Mouse (Mus musculus) hindbrain, embryonic 16.5 days (tissue): ENCODE data around the gene Smarcb1. TPM values are rescaled to one million over a fixed set of nuclear protein-coding genes. Genes with fewer than 3 reads are reported as not detected.

Experiments
- polyA plus RNA-seq: library from polyadenylated mRNA; unstranded; fragments of >200 nt; fragmentation: Nextera tagmentation; extraction: Ambion mirVana; gene quantifications from 2 replicates; pipeline ENCODE4 v1.2.1, GENCODE M21; 2015

The Smarcb1 gene
- polyA plus RNA-seq, 1 experiment from 2014 or later, result 252 TPM

Other genes starting within 250 kb of the Smarcb1 start
- 30.9 and 35.5 TPM in 2 replicates for gene Cabin1, start 157.3 kb downstream of the Smarcb1 start, polyA plus RNA-seq
- gene Ddt, start 148.2 kb downstream of the Smarcb1 start, polyA plus RNA-seq, result 73.5 and 89.1 TPM in 2 replicates
- gene Gm20441, start 140.7 kb downstream of the Smarcb1 start, polyA plus RNA-seq, result 0.50 TPM in 1 of 2 replicates, not detected in the other
- gene Gstt3, start 140.2 kb downstream of the Smarcb1 start, polyA plus RNA-seq, result 1.4 and 1.5 TPM in 2 replicates
- 18.8 and 21.9 TPM in 2 replicates for gene Gstt1, start 123.0 kb downstream of the Smarcb1 start, polyA plus RNA-seq
- not detected in 2 replicates for gene Gstt4, start 99.1 kb downstream of the Smarcb1 start, polyA plus RNA-seq
- gene Gstt2, start 84.2 kb downstream of the Smarcb1 start, polyA plus RNA-seq, result 7.9 and 8.5 TPM in 2 replicates
- 1,592 and 1,680 TPM in 2 replicates for gene Mif, start 61.4 kb downstream of the Smarcb1 start, polyA plus RNA-seq
- 0.64 and 1.9 TPM in 2 replicates for gene Derl3, start 28.2 kb downstream of the Smarcb1 start, polyA plus RNA-seq
- gene Chchd10, start 11.5 kb upstream of the Smarcb1 start, polyA plus RNA-seq, result 167 and 218 TPM in 2 replicates
- 13.6 and 16.6 TPM in 2 replicates for gene Mmp11, start 14.9 kb upstream of the Smarcb1 start, polyA plus RNA-seq
- gene Gm867, start 19.1 kb upstream of the Smarcb1 start, polyA plus RNA-seq, result 0.74 and 1.5 TPM in 2 replicates
- 0.35 and 0.64 TPM in 2 replicates for gene Vpreb3, start 21.4 kb upstream of the Smarcb1 start, polyA plus RNA-seq
- gene Gm5134, start 32.9 kb upstream of the Smarcb1 start, polyA plus RNA-seq, result 0.05 TPM in 1 of 2 replicates, not detected in the other
- 10.3 and 12.3 TPM in 2 replicates for gene Zfp280b, start 111.0 kb upstream of the Smarcb1 start, polyA plus RNA-seq
- gene Slc5a4b, start 189.3 kb upstream of the Smarcb1 start, polyA plus RNA-seq, result 0.07 TPM in 1 of 2 replicates, not detected in the other
- gene Slc5a4a, start 225.8 kb upstream of the Smarcb1 start, polyA plus RNA-seq, result 0.10 and 0.11 TPM in 2 replicates